Mouse (Mus musculus) embryonic facial prominence, embryonic 15.5 days (tissue): ENCODE measurements around the gene Rftn1. TPM values are rescaled to one million over a fixed set of nuclear protein-coding genes. Genes with fewer than 3 reads are reported as not detected.

Experiments used
- ATAC-seq: fragments of 200-750 bp; cut with Nextera tagmentation; 2 replicates; pipeline ENCODE4 v1.8.0; 2017; ENCODE audit warnings: low read depth, moderate TSS enrichment; ENCODE audit not compliant: insufficient number of reproducible peaks, low FRiP score, low TSS enrichment
- H3K27ac ChIP-seq: fragments of 300-500 bp; sonication (generic); replicated peaks from 2 replicates; pipeline ENCODE4 v1.5.1; 2015; ENCODE audit warnings: mild to moderate bottlenecking, inconsistent platforms
- H3K27me3 ChIP-seq: fragments of 300-500 bp; sonication (generic); 2 replicates; pipeline ENCODE4 v1.6.1; 2015; ENCODE audit warnings: inconsistent platforms
- H3K36me3 ChIP-seq: fragments of 300-500 bp; sonication (generic); 2 replicates; pipeline ENCODE4 v1.6.1; 2015; ENCODE audit warnings: mild to moderate bottlenecking, inconsistent platforms
- H3K4me1 ChIP-seq: fragments of 300-500 bp; sonication (generic); 2 replicates; pipeline ENCODE4 v1.6.1; 2015; ENCODE audit warnings: inconsistent platforms
- H3K4me2 ChIP-seq: fragments of 300-500 bp; sonication (generic); replicated peaks from 2 replicates; pipeline ENCODE4 v1.6.1; 2015; ENCODE audit warnings: mild to moderate bottlenecking, inconsistent platforms
- H3K4me3 ChIP-seq: fragments of 300-500 bp; sonication (generic); replicated peaks from 2 replicates; pipeline ENCODE4 v1.5.1; 2015; ENCODE audit warnings: mild to moderate bottlenecking, inconsistent platforms
- H3K9ac ChIP-seq: fragments of 300-500 bp; sonication (generic); 2 replicates; pipeline ENCODE4 v1.6.1; 2015; ENCODE audit warnings: inconsistent platforms
- H3K9me3 ChIP-seq: fragments of 300-500 bp; sonication (generic); replicated peaks from 2 replicates; pipeline ENCODE4 v1.6.1; 2016; ENCODE audit warnings: inconsistent platforms
- WGBS: fragments of 180-500 bp; shearing (Covaris S2); methylation state at CpG from one replicate; pipeline ENCODE4 v1.1.7; 2015; 5-methylcytosine and 5-hydroxymethylcytosine counted together
- polyA plus RNA-seq: library from polyadenylated mRNA; unstranded; fragments of >200 nt; fragmentation: Nextera tagmentation; extraction: Ambion mirVana; gene quantifications from 2 replicates; pipeline ENCODE4 v1.2.1, GENCODE M21; 2015

The Rftn1 gene
- polyA plus RNA-seq, 1 experiment from 2014 or later: 21.4 TPM

DNA sequence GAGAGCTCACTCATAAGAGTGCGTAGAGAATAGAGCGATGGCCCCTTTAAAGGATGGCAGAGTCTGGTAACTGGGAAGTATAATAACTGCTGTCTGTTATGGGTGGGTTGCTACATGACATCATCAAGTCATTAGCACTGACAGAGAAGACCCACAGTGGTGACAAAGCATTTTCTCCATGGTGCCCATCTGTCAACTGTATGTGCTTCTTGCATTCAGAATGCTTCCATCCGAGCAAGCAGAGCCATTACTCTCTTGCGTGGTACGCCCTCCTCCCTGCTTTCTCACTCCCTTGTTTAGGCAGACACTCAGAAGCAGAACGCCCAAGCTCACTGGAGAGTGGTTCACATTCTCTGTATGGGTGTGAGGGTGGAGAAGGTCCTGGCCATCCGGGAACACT lies 135.9 kb downstream of the Rftn1 start:
- Histone ChIP-seq H3K4me1 (peaks cover 15% of the 10 kb centered on the region), H3K36me3 (no peaks in the 10 kb centered on the region), H3K9me3 (no peaks in the 10 kb centered on the region), H3K27ac (0 out of 2 replicates have a peak overlapping the region, but pooled peaks have one; percentile 17), H3K9ac (no peak overlapping the region), H3K27me3 (no peaks in the 10 kb centered on the region), H3K4me2 (no peak overlapping the region), H3K4me3 (no peak overlapping the region)
- WGBS: 74% methylated on average over 7 of the region's 7 CpGs
- no peak for ATAC-seq

DNA sequence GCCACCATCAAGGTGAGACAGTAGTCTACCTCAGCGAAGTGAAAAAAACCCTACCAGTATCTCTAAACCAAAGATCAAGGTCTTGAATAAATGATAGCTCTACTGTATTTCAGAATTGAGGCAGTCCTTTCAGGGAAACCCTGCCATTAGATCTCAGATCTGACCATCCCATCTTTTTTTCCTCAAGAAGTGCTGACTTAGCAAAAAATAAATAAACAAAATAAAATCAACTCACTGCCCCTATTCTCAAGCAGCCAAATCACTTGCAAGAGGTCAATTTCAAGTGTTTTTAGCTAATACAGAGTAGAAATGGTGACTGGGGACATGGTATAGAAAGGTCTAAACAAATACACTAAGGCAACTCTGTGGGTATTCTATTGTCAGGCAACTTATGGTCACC lies 136.5 kb downstream of the Rftn1 start:
- 96% methylated on average over 1 of the region's 1 CpGs for WGBS
- Histone ChIP-seq H3K27ac (no peak overlapping the region), H3K9me3 (no peaks in the 10 kb centered on the region), H3K4me2 (no peak overlapping the region), H3K9ac (no peak overlapping the region), H3K4me3 (no peak overlapping the region), H3K36me3 (no peaks in the 10 kb centered on the region), H3K27me3 (no peaks in the 10 kb centered on the region), H3K4me1 (peaks cover 15% of the 10 kb centered on the region)
- no peak for ATAC-seq

DNA sequence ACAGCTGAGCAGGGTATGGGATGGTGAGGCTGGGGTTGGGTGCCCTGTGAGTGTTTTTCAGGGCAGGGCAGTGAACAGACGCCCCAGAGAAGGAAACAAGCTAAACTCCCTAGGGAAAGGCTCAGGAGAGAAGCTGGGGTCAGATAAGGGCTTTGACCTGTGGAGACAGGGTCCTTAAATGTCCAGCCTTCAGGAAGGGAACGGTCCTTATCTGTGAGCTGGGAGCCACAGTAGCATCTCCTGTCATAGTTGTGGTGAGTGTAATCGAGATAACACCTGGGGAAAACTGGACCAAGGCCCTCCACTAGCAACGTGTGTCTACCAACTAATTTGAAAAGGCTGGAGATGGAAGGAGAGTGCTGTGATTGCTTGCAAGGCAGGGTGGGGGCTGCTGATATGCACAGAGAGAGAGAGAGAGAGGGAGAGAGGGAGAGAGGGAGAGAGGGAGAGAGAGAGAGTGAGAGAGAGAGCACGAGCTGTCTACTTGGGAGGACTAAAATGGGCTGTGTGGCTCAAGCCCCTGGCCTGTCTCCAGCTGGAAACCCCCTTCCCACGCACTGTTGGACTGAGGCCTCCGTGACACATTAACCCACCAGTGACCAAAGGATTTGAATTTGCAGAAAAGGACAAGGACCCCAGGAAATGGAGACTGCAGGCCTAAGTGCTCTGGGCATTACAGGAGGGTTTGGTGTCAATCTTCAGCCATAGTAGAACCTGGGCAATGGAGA lies 137.6 kb downstream of the Rftn1 start:
- H3K4me2 ChIP-seq: no peak overlapping the region
- H3K27ac ChIP-seq: no peak overlapping the region
- H3K4me1 ChIP-seq: peaks cover 15% of the 10 kb centered on the region
- no peaks in the 10 kb centered on the region for H3K36me3 ChIP-seq
- H3K9me3 ChIP-seq: no peaks in the 10 kb centered on the region
- H3K9ac ChIP-seq: no peak overlapping the region
- no peak overlapping the region for H3K4me3 ChIP-seq
- 53% methylated on average over 7 of the region's 7 CpGs for WGBS
- H3K27me3 ChIP-seq: no peaks in the 10 kb centered on the region
- ATAC-seq: no peak

DNA sequence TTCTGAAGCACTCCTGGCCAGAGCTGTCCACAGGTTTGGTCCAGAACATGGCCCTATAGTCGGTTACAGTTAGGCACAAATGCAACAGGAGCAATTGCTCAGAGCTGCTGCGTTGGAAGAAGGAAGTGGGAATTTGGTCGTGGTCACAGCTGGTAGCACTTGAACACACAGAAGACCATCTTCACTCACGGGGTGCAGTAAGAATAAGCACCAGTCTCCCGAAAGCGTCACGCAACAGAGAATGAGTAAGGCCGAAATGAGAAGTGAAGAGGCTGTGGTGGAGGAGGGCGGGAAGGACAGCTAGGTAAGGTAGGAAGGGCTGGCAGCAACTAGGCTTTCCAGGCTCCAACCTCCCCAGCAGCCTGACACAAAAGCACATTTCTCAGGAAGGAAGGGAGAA lies 140.0 kb downstream of the Rftn1 start:
- no peak for ATAC-seq
- 77% methylated on average over 9 of the region's 9 CpGs for WGBS

DNA sequence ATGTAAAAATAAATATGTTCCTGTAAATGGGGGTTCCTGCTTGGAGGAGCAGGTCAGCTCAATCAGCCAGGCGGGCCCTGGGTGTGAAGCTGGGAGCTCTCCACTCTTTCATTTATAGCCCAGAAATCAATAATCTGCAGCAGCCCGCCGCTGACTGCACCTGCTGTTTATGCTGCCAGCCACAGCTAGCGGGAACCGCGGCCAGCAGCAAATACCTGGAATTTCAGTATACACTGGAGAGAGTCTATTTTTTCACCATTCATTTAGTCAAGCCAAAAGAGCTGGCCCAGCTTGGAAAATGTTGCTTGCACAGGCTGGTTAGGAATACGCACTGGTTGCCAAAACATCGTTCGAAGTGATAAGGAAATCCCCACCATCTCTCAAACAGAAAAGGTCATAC lies 142.3 kb downstream of the Rftn1 start:
- Histone ChIP-seq H3K4me1 (peaks cover 12% of the 10 kb centered on the region), H3K27me3 (no peaks in the 10 kb centered on the region), H3K36me3 (no peaks in the 10 kb centered on the region; the same call in 1 of the 2 replicates), H3K4me2 (no peak overlapping the region), H3K27ac (no peak overlapping the region), H3K9ac (no peak overlapping the region), H3K4me3 (no peak overlapping the region), H3K9me3 (no peaks in the 10 kb centered on the region)
- 71% methylated on average over 9 of the region's 9 CpGs for WGBS
- ATAC-seq: no peak

More for the DNA sequence above, 140.0 kb downstream of the Rftn1 start:
- H3K9ac ChIP-seq: no peak overlapping the region
- no peaks in the 10 kb centered on the region for H3K27me3 ChIP-seq
- H3K4me2 ChIP-seq: no peak overlapping the region
- H3K9me3 ChIP-seq: no peaks in the 10 kb centered on the region
- no peak overlapping the region for H3K27ac ChIP-seq
- H3K4me1 ChIP-seq: peaks cover 15% of the 10 kb centered on the region
- no peak overlapping the region for H3K4me3 ChIP-seq
- no peaks in the 10 kb centered on the region for H3K36me3 ChIP-seq

DNA sequence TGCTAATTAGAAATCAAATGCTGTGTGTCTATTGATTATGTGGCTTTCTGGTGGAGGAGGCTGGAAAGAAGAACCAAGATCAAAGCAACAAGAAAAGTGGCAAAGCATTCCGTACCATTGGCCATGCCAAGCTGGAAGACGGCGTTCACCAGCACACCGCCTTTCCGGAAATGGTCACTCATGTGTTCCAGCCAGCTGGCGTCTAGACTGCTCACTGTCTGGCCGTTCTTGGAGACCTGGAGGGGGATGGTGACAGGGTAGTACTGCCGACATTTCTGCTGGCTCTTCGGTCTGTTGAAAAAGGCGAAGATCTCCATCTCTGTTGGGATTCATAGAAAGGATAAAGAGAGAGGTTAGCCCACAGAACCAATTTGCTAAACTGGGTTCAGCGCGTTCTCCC lies 143.3 kb downstream of the Rftn1 start:
- no peaks in the 10 kb centered on the region; the same call in 1 of the 2 replicates for H3K36me3 ChIP-seq

DNA sequence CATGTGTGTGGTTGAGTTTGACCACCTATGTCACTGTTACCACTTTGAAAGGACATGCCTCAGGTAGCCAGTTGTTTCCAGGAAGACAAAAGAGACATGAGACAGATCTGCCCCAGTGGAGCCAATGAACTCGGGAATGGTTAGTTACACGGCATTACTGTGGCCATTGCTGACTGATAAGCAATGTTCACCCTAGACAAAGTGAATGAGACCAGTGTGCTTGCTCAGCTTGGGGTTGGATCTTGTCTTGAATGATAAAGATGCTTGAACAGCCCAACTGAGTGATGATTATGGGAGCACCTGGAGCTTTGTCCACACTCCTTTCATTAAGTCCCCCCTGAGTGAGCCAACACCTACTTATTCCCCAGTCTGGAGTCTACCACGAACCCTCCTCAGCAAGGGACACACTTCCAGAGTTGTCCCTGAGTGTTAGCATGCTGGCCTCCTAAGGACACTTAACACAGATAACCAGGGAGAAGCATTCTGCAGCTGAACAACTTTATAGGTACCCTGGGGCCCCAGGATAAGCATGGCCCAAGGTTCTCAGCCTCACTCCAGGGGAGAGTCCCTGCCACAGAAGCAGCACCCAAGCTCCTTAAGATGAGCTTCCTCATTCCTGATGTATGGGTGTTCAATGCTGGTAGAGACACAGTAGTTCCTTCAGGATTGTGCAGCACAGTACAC lies 149.6 kb downstream of the Rftn1 start:
- no peak for ATAC-seq
- Histone ChIP-seq H3K27ac (no peak overlapping the region), H3K9ac (no peak overlapping the region), H3K4me2 (no peak overlapping the region), H3K27me3 (no peaks in the 10 kb centered on the region), H3K36me3 (no peaks in the 10 kb centered on the region; the same call in 1 of the 2 replicates), H3K4me1 (no peaks in the 10 kb centered on the region), H3K9me3 (no peaks in the 10 kb centered on the region), H3K4me3 (no peak overlapping the region)
- 86% methylated on average over 3 of the region's 3 CpGs for WGBS

More for the DNA sequence above, 143.3 kb downstream of the Rftn1 start:
- 90% methylated on average over 12 of the region's 12 CpGs for WGBS
- peaks cover 12% of the 10 kb centered on the region for H3K4me1 ChIP-seq
- no peak for ATAC-seq
- H3K27me3 ChIP-seq: no peaks in the 10 kb centered on the region
- H3K9ac ChIP-seq: no peak overlapping the region
- no peak overlapping the region for H3K4me3 ChIP-seq
- H3K4me2 ChIP-seq: no peak overlapping the region
- no peaks in the 10 kb centered on the region for H3K9me3 ChIP-seq
- no peak overlapping the region for H3K27ac ChIP-seq

DNA sequence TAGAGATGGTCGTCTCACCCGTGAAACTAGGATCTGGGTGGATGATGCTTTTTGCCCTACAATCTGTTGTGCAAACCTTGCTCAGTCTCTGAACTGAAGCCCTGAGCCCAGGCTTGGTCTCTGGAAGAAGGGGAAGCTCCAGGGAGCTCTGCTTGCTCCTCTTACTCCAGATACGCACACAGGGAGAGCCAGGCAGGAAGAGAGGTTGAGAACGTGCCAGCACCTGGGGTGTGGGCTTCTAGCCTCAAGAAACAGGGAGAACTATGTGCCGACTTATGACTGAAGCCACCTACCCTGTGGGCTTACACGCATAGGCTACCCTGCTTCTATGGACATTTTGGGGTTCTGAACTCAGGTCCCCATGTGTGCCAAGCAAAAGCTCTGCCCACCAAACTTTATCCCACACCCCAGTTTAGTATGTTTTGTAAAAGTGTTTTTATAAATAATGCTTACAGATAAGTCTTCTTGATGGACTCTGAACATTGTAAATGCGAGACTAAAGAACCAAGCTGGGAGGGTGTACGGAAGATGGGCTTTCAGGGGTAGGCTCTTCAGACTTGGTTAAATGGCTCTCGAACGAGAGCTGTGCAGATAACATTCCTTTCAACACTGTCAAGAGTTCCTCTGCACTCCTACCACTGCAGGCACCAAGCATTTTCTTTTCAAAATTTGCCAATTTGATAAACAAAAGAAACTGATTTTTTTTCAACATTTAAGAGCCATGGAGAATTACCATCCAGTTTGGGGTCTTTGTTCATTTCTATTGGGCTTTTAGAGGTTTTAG lies 152.4 kb downstream of the Rftn1 start:
- Histone ChIP-seq H3K9me3 (no peaks in the 10 kb centered on the region), H3K9ac (no peak overlapping the region), H3K36me3 (no peaks in the 10 kb centered on the region), H3K27ac (no peak overlapping the region), H3K4me2 (no peak overlapping the region), H3K27me3 (no peaks in the 10 kb centered on the region), H3K4me3 (no peak overlapping the region), H3K4me1 (no peaks in the 10 kb centered on the region)
- WGBS: 81% methylated on average over 10 of the region's 10 CpGs
- no peak for ATAC-seq

DNA sequence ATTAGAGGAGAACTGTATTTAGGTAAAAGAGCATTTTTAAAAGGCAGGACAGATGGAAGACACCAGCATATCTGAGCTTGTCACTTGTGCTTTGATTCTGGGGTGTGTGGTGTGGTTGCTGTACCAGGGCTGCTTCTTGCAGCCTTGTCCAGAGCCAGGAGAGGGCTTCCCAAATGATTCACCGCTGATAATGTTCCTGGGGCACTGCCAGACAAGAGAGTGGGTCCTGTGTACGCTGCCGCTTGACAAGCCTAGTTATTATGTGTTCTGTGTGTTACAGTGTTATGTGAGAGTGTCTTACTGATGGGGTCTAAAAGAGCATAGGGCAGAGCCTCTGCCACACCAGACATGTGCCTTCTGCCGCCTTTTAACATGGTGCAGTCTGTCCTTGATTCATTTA lies 153.1 kb downstream of the Rftn1 start:
- Histone ChIP-seq H3K9me3 (no peaks in the 10 kb centered on the region), H3K27me3 (no peaks in the 10 kb centered on the region), H3K4me2 (no peak overlapping the region), H3K4me3 (no peak overlapping the region), H3K4me1 (no peaks in the 10 kb centered on the region), H3K9ac (no peak overlapping the region), H3K27ac (no peak overlapping the region), H3K36me3 (no peaks in the 10 kb centered on the region)
- no peak for ATAC-seq
- whole genome bisulfite sequencing: 78% methylated on average over 4 of the region's 4 CpGs

DNA sequence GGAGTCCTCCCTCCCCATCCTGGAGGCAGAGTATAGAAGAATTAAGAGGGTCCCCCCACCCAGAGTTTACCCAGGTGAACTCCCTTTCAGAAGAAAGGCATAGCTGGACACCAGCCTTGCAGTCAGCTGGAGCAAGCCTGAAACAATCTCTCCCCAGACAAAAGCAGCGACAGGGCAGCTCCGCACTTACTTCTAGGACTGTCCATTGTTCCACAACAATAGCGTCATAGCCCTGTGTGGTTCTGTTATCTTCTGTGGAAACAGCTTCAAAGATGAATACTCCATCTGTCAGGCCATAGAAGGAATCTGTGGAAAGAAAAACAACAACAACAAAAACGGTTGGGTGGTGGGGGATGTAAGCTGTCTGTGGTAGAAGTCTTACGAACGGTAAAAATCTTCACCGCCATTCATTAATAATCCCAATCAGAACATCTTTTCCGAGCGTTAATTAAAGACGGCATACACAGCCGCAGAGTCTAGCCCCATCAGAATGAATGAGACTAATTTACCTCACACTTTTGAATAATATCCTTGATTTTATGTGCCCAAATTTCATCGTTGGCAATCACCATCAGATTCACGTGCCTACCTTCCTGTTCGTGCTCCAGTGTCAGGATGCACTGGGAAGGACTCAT lies 153.6 kb downstream of the Rftn1 start:
- Histone ChIP-seq H3K4me3 (no peak overlapping the region), H3K9ac (no peak overlapping the region), H3K4me1 (no peaks in the 10 kb centered on the region), H3K27me3 (no peaks in the 10 kb centered on the region), H3K36me3 (no peaks in the 10 kb centered on the region), H3K4me2 (no peak overlapping the region), H3K9me3 (no peaks in the 10 kb centered on the region), H3K27ac (no peak overlapping the region)
- 87% methylated on average over 14 of the region's 14 CpGs for WGBS
- no peak for ATAC-seq

DNA sequence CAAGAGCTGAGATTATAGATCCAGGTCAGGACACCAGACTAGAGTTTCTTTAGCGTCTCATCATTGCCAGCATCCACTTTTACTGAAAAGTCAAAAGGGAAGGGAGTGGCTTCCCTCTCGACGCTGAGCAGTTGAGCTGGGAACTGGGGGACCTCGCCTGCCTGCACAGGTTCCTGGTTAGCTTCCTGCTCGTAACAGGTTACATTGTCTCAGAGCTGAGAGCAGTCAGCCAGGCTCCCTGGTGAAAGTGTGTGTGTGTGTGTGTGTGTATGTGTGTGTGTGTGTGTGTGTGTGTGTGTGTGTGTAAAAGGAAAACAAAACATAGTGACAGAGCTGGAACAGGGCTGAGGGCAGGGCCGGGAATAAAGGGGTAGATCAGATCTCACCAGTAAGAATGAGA lies 156.8 kb downstream of the Rftn1 start:
- Histone ChIP-seq H3K27ac (no peak overlapping the region), H3K9me3 (no peaks in the 10 kb centered on the region), H3K4me3 (no peak overlapping the region), H3K27me3 (no peaks in the 10 kb centered on the region), H3K4me1 (no peaks in the 10 kb centered on the region), H3K36me3 (no peaks in the 10 kb centered on the region), H3K9ac (no peak overlapping the region), H3K4me2 (no peak overlapping the region)
- WGBS: 61% methylated on average over 6 of the region's 6 CpGs
- no peak for ATAC-seq
